Mouse (Mus musculus) olfactory bulb, adult 2 months (tissue): ENCODE data around the gene Il20rb.

Experiments
- CTCF ChIP-seq: fragments of 200-500 bp; IDR thresholded peaks from 2 replicates; pipeline ENCODE4 v1.5.1; 2012; ENCODE audit warnings: low read depth, mild to moderate bottlenecking, low read length, moderate library complexity; ENCODE audit not compliant: insufficient read depth
- POLR2A ChIP-seq: fragments of 200-500 bp; IDR thresholded peaks from 2 replicates; pipeline ENCODE4 v1.6.1; 2012; ENCODE audit warnings: mild to moderate bottlenecking, low read depth, low read length, moderate library complexity; ENCODE audit not compliant: insufficient read depth

GRCm38 (mm10) chr9:100465380-100465779 lies 21.2 kb downstream of the Il20rb start:
- TF ChIP-seq CTCF: no peak
- no peak for TF ChIP-seq POLR2A
